Mouse (Mus musculus) bone marrow macrophage, adult 2 months (primary cell): ENCODE results near the gene Snx17.

Source experiments
- CTCF ChIP-seq: IDR thresholded peaks from 2 replicates; pipeline ENCODE4 v1.5.1; 2012; ENCODE audit warnings: low read depth, mild to moderate bottlenecking, low read length, moderate library complexity
- POLR2A ChIP-seq: IDR thresholded peaks from 2 replicates; pipeline ENCODE4 v1.6.1; 2012; ENCODE audit warnings: mild to moderate bottlenecking, low read depth, low read length, borderline replicate concordance

GRCm38 (mm10) chr5:31221304-31221945, 28.4 kb downstream of the Snx17 start:
- TF ChIP-seq CTCF = peak; percentile 31; the same call in 1 of the 2 replicates
- no peak for TF ChIP-seq POLR2A
